Mouse (Mus musculus): ENCODE measurements around the gene Nit2. TPM values are rescaled to one million over a fixed set of nuclear protein-coding genes. Genes with fewer than 3 reads are reported as not detected.

The Nit2 gene
- total and polyA plus RNA-seq, 3 experiments = 33.6 to 38.9 TPM; not detected in 1

- H3K9me3 ChIP-seq (replicated peaks; ENCODE audit: insufficient read depth, low read length) = no peaks in the 10 kb centered on the region
- peak overlapping the region in 1 of 2 experiments; percentile 43; a peak in 1 of 4 replicates for H3K4me3 ChIP-seq (ENCODE audit: control insufficient read depth in 1 of 2, insufficient read depth in 1 of 2, low read depth in 2 of 2, low read length in 2 of 2)
- TF ChIP-seq EP300 (IDR thresholded peaks at IDR 0.05; ENCODE audit: low read depth in 1 of 2, low read length in 2 of 2) (peak; percentile 54 to 60; a peak in 3 of 4 replicates), USF1 (IDR thresholded peaks at IDR 0.05; ENCODE audit: low read depth, low read length) (no peak), MYC (IDR thresholded peaks at IDR 0.05; ENCODE audit: low read depth, low read length) (no peak), POLR2A (IDR thresholded peaks at IDR 0.05; ENCODE audit: control insufficient read depth in 1 of 2, insufficient read depth in 1 of 2, low read depth in 1 of 2, low read length in 2 of 2, poor library complexity in 1 of 2) (no peak), TCF12 (IDR thresholded peaks at IDR 0.05; ENCODE audit: low read depth, low read length) (0 out of 2 replicates have a peak, but pooled peaks have one; percentile 29), GATA1 (IDR thresholded peaks at IDR 0.05; ENCODE audit: low read depth, low read length) (peak; percentile 48), POLR2AphosphoS2 (IDR thresholded peaks at IDR 0.05; ENCODE audit: low read length) (no peak), ETS1 (IDR thresholded peaks at IDR 0.05; ENCODE audit: low read depth, low read length) (no peak), MXI1 (IDR thresholded peaks at IDR 0.05; ENCODE audit: low read depth, low read length) (peak; percentile 44), RCOR1 (IDR thresholded peaks at IDR 0.05; ENCODE audit: low read depth, low read length) (no peak)
- H3K36me3 ChIP-seq (ENCODE audit: control insufficient read depth in 1 of 2, insufficient read depth in 2 of 2, low read length in 2 of 2) = peaks cover 0 to 15% of the 10 kb centered on the region in 2 experiments; a peak in 2 of 4 replicates
- H3K79me2 ChIP-seq (ENCODE audit: control insufficient read depth, insufficient read depth, low read length, poor library complexity) = peaks cover 12% of the 10 kb centered on the region
- peak; percentile 65 for DNase-seq (ENCODE audit: low read depth, low spot score)
- H3K27ac ChIP-seq (ENCODE audit: control insufficient read depth, low read depth, low read length) = no peak overlapping the region
- H3K27me3 ChIP-seq (ENCODE audit: control insufficient read depth in 1 of 2, insufficient read depth in 2 of 2, low read length in 2 of 2) = peaks cover 2 to 12% of the 10 kb centered on the region in 2 experiments
- H3K4me1 ChIP-seq (ENCODE audit: control insufficient read depth in 1 of 2, insufficient read depth in 2 of 2, low read length in 2 of 2) = peaks cover 0 to 13% of the 10 kb centered on the region in 2 experiments; a peak in 2 of 4 replicates
- H3K9ac ChIP-seq (ENCODE audit: control insufficient read depth, low read depth, low read length, poor library complexity, severe bottlenecking) = no peak overlapping the region
Observed at GRCm38 (mm10) chr16:57117562-57117961, 49.6 kb downstream of the Nit2 start.

- H3K9me3 ChIP-seq (replicated peaks; ENCODE audit: insufficient read depth, low read length) = no peaks in the 10 kb centered on the region
- peak; percentile 51 for DNase-seq (ENCODE audit: low read depth, low spot score)
- no peak overlapping the region for H3K4me3 ChIP-seq (ENCODE audit: control insufficient read depth in 1 of 2, insufficient read depth in 1 of 2, low read depth in 2 of 2, low read length in 2 of 2)
- H3K27ac ChIP-seq (ENCODE audit: control insufficient read depth, low read depth, low read length) = no peak overlapping the region
- peaks cover 6 to 22% of the 10 kb centered on the region in 2 experiments for H3K27me3 ChIP-seq (ENCODE audit: control insufficient read depth in 1 of 2, insufficient read depth in 2 of 2, low read length in 2 of 2)
- H3K36me3 ChIP-seq (ENCODE audit: control insufficient read depth in 1 of 2, insufficient read depth in 2 of 2, low read length in 2 of 2) = peaks cover 0 to 15% of the 10 kb centered on the region in 2 experiments; a peak in 2 of 4 replicates
- H3K79me2 ChIP-seq (ENCODE audit: control insufficient read depth, insufficient read depth, low read length, poor library complexity) = no peaks in the 10 kb centered on the region
- peaks cover 0 to 13% of the 10 kb centered on the region in 2 experiments; a peak in 1 of 4 replicates for H3K4me1 ChIP-seq (ENCODE audit: control insufficient read depth in 1 of 2, insufficient read depth in 2 of 2, low read length in 2 of 2)
- TF ChIP-seq SIN3A (IDR thresholded peaks at IDR 0.05; ENCODE audit: low read length) = peak; percentile 37; the same call in 1 of the 2 replicates
- TF ChIP-seq E2F4 (IDR thresholded peaks at IDR 0.05; ENCODE audit: borderline replicate concordance, low read depth, low read length) = no peak
- TF ChIP-seq USF1 (IDR thresholded peaks at IDR 0.05; ENCODE audit: low read depth, low read length) = no peak
- no peak for TF ChIP-seq POLR2AphosphoS2 (IDR thresholded peaks at IDR 0.05; ENCODE audit: low read length)
- no peak for TF ChIP-seq UBTF (IDR thresholded peaks at IDR 0.05; ENCODE audit: borderline replicate concordance, insufficient read depth, low read depth, low read length)
- no peak for TF ChIP-seq USF2 (IDR thresholded peaks at IDR 0.05; ENCODE audit: borderline replicate concordance in 1 of 2, insufficient read depth in 1 of 2, low read depth in 1 of 2, low read length in 2 of 2)
- TF ChIP-seq SMC3 (IDR thresholded peaks at IDR 0.05; ENCODE audit: low read depth, low read length) = peak; percentile 71
- TF ChIP-seq ZNF384 (IDR thresholded peaks at IDR 0.05; ENCODE audit: low read depth, low read length) = no peak
- no peak for TF ChIP-seq POLR2A (IDR thresholded peaks at IDR 0.05; ENCODE audit: control insufficient read depth in 1 of 2, insufficient read depth in 1 of 2, low read depth in 1 of 2, low read length in 2 of 2, poor library complexity in 1 of 2)
- no peak for TF ChIP-seq POLR2AphosphoS5 (IDR thresholded peaks at IDR 0.05; ENCODE audit: borderline replicate concordance, low read depth, low read length)
- TF ChIP-seq MYB (IDR thresholded peaks at IDR 0.05; ENCODE audit: low read depth, low read length) = no peak
- no peak for TF ChIP-seq EP300 (IDR thresholded peaks at IDR 0.05; ENCODE audit: low read depth in 1 of 2, low read length in 2 of 2)
- peak; percentile 77 for TF ChIP-seq RAD21 (IDR thresholded peaks at IDR 0.05; ENCODE audit: low read depth, low read length)
- no peak for TF ChIP-seq CHD2 (IDR thresholded peaks at IDR 0.05; ENCODE audit: low read length)
- TF ChIP-seq NRF1 (IDR thresholded peaks at IDR 0.05; ENCODE audit: insufficient read depth, low read depth, low read length, poor library complexity, severe bottlenecking) = no peak
- peak; percentile 42; the same call in 1 of the 2 replicates for TF ChIP-seq RCOR1 (IDR thresholded peaks at IDR 0.05; ENCODE audit: low read depth, low read length)
- no peak for TF ChIP-seq KAT2A (conservative IDR thresholded peaks at IDR 0.05; ENCODE audit: low read depth, low read length)
- no peak for TF ChIP-seq MAX (IDR thresholded peaks at IDR 0.05; ENCODE audit: low read length)
- TF ChIP-seq CTCF (IDR thresholded peaks at IDR 0.05 in 2 of 3, conservative IDR thresholded peaks at IDR 0.05 in 1 of 3; ENCODE audit: control insufficient read depth in 1 of 3, insufficient read depth in 1 of 3, low read depth in 2 of 3, low read length in 3 of 3, poor library complexity in 1 of 3, severe bottlenecking in 1 of 3) = peak; percentile 14 to 73 (median 16); a peak in 3 of 6 replicates
- TF ChIP-seq NELFE (IDR thresholded peaks at IDR 0.05; ENCODE audit: low read depth, low read length) = no peak
- no peak for TF ChIP-seq ELF1 (IDR thresholded peaks at IDR 0.05; ENCODE audit: low read depth, low read length)
- TF ChIP-seq ZC3H11A (IDR thresholded peaks at IDR 0.05; ENCODE audit: low read depth, low read length) = peak; percentile 66
- no peak for TF ChIP-seq MYC (IDR thresholded peaks at IDR 0.05; ENCODE audit: low read depth, low read length)
- TF ChIP-seq CHD1 (IDR thresholded peaks at IDR 0.05; ENCODE audit: low read depth, low read length) = no peak
- no peak for TF ChIP-seq MEF2A (IDR thresholded peaks at IDR 0.05; ENCODE audit: extremely low read depth, insufficient replicate concordance, low read depth, low read length, poor library complexity, severe bottlenecking)
- TF ChIP-seq TCF12 (IDR thresholded peaks at IDR 0.05; ENCODE audit: low read depth, low read length) = no peak
- H3K9ac ChIP-seq (ENCODE audit: control insufficient read depth, low read depth, low read length, poor library complexity, severe bottlenecking) = no peak overlapping the region
Observed at GRCm38 (mm10) chr16:57116066-57116465, 51.1 kb downstream of the Nit2 start.
